In the genomic region with DNA sequence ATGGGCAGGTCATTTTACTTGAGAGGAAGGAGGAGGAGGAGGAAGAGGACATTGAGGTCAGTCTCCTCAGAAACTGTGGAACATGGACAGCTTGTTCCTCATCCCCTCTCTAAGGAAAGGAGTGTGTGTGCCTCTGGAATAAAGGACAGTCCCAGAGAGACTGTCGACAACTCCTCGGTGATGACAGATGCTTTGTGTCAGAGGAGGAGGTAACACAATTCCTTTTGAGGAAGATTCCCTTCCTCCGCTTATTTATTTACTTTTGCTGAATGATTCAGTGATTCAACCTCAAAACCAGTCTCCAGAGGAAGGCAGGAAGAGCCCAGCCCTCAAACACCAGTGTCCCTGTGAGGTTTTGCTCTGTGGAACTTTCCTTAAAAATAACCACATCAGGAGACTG, we compare ENCODE assay signal across 18 mouse cellular contexts. TPM values are rescaled to one million over a fixed set of nuclear protein-coding genes. Genes with fewer than 3 reads are reported as not detected.
A peak's percentile ranks its signal among the peaks of the same experiment; 100 is the strongest.
DNase-seq lines count a peak whose midpoint lies in the region; TF ChIP-seq lines count a peak whose summit lies in the region.
"Had no signal": no experiment of that assay in that cellular context is flagged by ENCODE, and none has a peak within 500 bp of the region (broad histone marks: within the 10 kb centered on the region; RNA-seq: fewer than 3 reads in every experiment).

No protein-coding gene starts in this region.

- H3K9ac ChIP-seq in liver, adult 2 months (ENCODE audit: low read depth, low read length): no peak overlapping the region
- H3K9ac ChIP-seq: hindbrain, embryonic 12.5 days; limb, embryonic 13.5 days; liver, postnatal 0 days had no signal

- H3K27ac ChIP-seq in liver, adult 2 months (replicated peaks; ENCODE audit: insufficient read depth, low read depth, low read length): no peak overlapping the region
- H3K27ac ChIP-seq: hindbrain, embryonic 12.5 days; limb, embryonic 13.5 days had no signal

- H3K79me2 ChIP-seq in liver, adult 2 months (ENCODE audit: control insufficient read depth, insufficient read depth, low read length): no peaks in the 10 kb centered on the region

- no peak for TF ChIP-seq CTCF in liver, adult 2 months (IDR thresholded peaks at IDR 0.05; ENCODE audit: low read depth, low read length)

- H3K27me3 ChIP-seq in liver, adult 2 months (ENCODE audit: control insufficient read depth, insufficient read depth, low read length): no peaks in the 10 kb centered on the region
- H3K27me3 ChIP-seq: CH12.LX; hindbrain, embryonic 12.5 days; limb, embryonic 13.5 days had no signal

- DNase-seq in heart, adult 9 months (ENCODE audit: low spot score in 2 of 2): peak; percentile 59 to 84
- no peak for DNase-seq in heart, postnatal 4 days
- DNase-seq in liver, adult 2 months (ENCODE audit: extremely low read depth, low read depth, low spot score): peak; percentile 15
- DNase-seq in liver (no peak), NIH3T3 (ENCODE audit: low read depth) (peak; percentile 76)
- peak; percentile 44 for DNase-seq in lung, postnatal 36 days
- no peak for DNase-seq in frontal cortex, postnatal 36 days (ENCODE audit: low spot score in 2 of 2)
- DNase-seq: adrenal gland, postnatal 36 days; cerebellum, postnatal 10 days; embryo, embryonic 11 days; gastrocnemius, postnatal 36 days; layer of hippocampus, adult 9-11 months; liver, postnatal 0 days; thymus, adult 2 months had no signal

- H3K36me3 ChIP-seq in liver, adult 2 months (ENCODE audit: control insufficient read depth, insufficient read depth, low read length): no peaks in the 10 kb centered on the region
- H3K36me3 ChIP-seq: hindbrain, embryonic 12.5 days; limb, embryonic 13.5 days had no signal

- H3K4me3 ChIP-seq in liver, adult 2 months (ENCODE audit: insufficient read depth, low read depth, low read length): no peak overlapping the region
- H3K4me3 ChIP-seq: hindbrain, embryonic 12.5 days; limb, embryonic 13.5 days had no signal

- TF ChIP-seq POLR2A in liver, adult 2 months (IDR thresholded peaks at IDR 0.05; ENCODE audit: extremely low read depth, insufficient read depth, low read length): no peak

- WGBS in liver, adult 2 months: 56% methylated on average over 3 of the region's 3 CpGs

- H3K4me1 ChIP-seq in liver, adult 2 months (ENCODE audit: control insufficient read depth, insufficient read depth, low read length): peaks cover 2% of the 10 kb centered on the region; the same call in 1 of the 2 replicates
- H3K4me1 ChIP-seq: hindbrain, embryonic 12.5 days had no signal

RNA-seq across cellular contexts. Expression of gene Timp3, which starts 29.9 kb away (rescaled TPM):
- 100 to 1,000 TPM; 139 to 143 TPM for total RNA-seq in heart, postnatal 4 days (2021)
- total RNA-seq in liver, adult 2 months (2014; rRNA removed): 12.8 and 17.6 TPM in 2 replicates
- polyA plus RNA-seq in liver, adult 2 months (2012; rRNA removed): 5.2 and 5.6 TPM in 2 replicates
- polyA plus RNA-seq: activated CD4-positive, CD25-positive, alpha-beta regulatory T cell, adult 4 months had no signal

Comparison
In these comparisons a context has a peak if more than half of its experiments do, and no peak if none do; other contexts are left out.
1. DNase-seq: peak in heart, adult 9 months (2 of 2), liver, adult 2 months (single experiment), NIH3T3 (single experiment) and lung, postnatal 36 days (single experiment); none in heart, postnatal 4 days (single experiment), liver (single experiment) and frontal cortex, postnatal 36 days (0 of 2).